Mouse (Mus musculus): ENCODE results near the gene Capn11.
"Not testable (repeated sequence)": the region's sequence is repeated elsewhere in the genome, so short reads cannot be mapped to it uniquely, and the experiment has no call there.

The Capn11 gene

DNA sequence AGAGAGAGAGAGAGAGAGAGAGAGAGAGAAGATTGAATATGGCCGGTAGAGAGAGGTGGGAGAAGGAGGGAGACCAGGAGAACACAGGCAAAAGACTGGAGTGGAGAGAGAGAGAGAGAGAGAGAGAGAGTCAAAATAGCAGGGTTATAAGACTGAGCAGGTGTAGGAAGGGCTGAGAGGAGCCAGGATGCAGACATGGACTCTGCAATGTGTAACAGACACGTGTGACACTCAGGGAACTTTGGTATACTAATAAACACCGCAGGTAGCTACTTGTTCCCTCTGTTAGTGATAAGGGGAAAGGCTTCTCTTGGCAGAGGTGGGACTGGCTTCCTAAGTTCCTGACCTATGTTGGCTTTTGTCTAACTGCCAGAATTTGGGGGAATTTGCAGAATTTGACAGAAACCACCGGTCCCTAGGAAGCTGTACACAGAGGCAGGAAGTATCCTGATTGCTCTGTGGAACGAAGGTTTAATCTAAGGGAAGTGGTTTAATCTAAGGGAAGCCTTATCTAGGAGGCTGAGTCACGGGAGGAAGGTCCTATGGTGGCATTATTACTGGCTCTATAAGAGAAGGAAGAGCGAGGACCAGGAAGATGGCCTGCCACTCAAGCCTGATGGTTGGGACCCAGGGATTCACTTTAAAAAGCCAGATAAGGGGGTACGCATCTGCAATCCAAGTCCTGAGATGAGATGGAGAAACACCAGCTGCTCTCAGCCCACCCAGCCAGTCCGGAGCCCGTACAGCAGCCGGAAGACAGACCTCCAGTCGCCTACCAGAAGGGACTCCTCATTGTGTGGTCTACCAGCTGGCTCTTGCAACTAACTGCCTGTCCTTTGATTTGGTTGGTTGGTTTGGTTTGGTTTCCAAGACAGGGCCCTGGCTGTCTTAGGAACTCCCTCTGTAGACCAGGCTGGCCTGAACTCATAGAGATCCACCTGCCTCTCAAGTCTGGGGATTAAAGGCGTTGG, 30.0 kb downstream of the Capn11 start:
- DNase-seq (ENCODE audit: inconsistent ontology term): no peak

DNA sequence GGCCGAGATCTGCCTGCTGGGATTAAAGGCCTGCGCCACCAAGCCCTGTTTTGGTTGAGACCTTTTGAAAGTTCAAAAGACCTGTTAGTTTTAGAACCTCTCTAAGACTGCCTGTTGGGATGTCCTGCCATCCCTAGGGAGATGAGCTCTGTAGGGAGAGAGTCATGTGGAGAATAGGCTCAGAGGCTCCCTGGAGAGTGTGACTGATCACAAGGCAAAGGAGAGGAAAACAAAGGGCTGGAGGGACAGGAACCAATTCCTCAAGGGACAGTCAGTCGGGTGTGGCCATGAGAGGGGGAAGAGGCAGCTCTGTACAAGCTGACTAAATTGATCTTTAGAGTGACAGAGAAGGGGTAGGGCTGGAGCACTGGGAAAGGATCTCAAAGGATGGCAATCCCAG, 31.0 kb downstream of the Capn11 start:
- no peak for DNase-seq (ENCODE audit: inconsistent ontology term)

DNA sequence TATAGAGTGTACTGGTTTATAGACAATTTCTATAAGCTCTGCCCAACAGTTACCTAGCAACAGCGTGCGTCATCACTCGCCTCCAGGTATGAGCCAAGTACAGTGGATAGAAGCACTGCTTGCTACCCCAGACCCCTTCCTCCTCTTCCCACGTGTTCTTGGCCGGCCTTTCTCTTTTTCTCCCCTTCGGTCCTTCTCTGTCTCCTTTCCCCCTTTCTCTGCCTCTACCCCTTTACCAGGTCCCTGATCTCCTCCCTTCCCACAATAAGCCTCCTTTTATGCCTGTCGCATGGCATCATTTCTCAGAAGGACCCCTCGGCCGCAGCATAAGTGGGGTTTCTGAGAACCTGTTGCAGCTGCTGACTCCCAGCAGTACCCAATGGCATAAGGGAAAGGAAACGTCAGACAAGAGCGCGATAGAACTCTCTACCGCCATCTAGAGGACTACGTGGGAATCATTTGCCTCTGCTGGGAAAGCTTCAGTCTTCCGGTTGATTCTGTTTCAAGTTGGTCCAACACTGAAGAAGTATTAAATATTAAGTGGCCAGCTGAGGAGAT, 32.5 kb downstream of the Capn11 start:
- DNase-seq (ENCODE audit: inconsistent ontology term): peak; percentile 87

DNA sequence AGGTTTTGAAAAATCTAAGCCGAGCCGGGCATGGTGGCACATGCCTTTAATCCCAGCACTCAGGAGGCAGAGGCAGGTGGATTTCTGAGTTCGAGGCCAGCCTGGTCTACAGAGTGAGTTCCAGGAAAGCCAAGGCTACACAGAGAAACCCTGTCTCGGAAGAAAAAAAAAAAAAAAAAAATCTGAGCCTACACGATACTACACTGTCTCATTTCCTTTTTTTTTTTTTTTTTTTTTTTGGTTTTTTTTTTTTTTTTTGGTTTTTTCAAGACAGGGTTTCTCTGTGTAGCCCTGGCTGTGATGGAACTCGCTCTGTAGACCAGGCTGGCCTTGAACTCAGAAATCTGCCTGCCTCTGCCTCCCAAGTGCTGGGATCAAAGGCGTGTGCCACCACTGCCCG, 35.7 kb downstream of the Capn11 start:
- not testable (repeated sequence) for DNase-seq (ENCODE audit: inconsistent ontology term)

DNA sequence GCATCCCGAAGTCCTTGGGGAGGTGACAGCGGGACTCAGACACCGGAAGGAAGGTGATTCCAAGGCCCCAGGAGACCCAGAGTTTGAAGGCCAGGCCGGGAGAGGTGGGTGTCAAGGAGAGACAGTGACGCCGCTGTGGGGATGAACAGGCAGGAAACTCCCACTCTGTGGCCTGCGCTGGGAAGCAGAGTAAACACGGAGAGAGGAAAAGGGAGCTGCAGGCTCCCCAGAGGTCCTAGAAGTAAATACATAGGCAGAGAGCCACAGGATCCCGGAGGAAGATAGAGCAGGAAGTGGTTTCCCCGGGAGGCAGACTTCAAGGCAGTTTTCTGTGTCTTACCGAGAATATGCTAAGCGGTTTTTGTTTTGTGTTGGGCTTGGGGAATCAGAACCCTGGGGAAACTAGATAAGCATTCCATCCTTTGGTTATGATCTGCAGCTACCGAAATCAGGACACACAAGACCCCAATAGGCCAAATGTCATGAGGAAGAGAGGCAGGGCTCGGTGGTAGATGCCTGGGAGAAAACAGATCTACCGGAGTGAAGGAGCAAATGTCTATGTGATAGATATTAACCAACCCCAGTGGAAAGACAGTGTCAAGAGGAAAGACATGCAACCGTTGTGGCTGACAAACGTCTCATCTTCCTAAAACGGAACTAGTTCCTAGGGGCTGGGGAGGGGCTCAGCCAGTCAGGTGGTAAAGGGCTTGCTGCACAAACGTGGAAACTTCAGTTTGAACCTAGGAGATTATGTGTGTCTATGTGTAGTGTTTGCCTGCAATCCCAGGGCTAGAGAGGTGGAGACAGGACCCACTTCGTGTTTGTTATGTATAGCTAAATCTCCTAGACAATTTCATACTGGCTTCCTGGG, 39.5 kb downstream of the Capn11 start:
- DNase-seq (ENCODE audit: inconsistent ontology term): no peak

DNA sequence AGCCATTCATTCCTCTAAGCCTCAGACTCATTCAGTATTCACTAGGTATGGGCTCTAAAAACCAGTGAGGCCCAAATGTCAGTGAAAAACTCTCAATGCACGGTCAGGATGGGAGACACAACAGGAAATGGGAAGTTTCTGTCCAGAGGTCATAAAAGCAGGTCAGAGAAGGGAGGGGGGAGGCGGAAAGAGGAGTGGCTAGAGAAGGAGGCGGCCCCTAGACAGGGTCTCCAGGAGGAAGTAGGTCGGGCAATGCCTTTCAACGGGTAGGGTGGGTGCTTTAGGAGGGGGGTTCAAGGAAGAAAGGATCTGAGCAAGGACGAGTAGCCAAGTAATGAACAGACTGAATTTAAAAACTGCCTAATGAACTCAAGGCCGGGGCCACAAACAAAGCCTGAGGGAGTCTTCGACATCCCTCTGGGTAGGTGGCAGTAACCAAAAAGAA, 40.2 kb downstream of the Capn11 start:
- DNase-seq (ENCODE audit: inconsistent ontology term): no peak

DNA sequence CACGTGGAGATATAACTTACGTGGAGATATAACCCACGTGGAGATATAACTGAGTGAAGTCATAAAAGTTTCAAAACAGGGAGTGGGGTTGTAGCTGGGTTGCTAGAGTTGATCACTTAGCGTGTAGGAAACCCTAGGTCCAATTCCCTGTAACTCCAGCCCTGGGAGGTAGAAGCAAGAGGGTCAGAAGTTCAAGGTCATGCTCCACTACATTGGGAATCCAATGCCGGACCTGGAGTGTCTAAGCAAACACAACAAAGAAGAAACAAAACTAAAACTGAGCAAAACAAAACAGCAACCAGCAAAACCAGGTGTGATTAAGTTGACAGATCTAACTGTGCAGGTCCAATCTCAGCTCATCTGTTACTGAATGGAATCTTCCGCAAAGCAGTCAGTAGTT, 41.5 kb downstream of the Capn11 start:
- DNase-seq (ENCODE audit: inconsistent ontology term): no peak

DNA sequence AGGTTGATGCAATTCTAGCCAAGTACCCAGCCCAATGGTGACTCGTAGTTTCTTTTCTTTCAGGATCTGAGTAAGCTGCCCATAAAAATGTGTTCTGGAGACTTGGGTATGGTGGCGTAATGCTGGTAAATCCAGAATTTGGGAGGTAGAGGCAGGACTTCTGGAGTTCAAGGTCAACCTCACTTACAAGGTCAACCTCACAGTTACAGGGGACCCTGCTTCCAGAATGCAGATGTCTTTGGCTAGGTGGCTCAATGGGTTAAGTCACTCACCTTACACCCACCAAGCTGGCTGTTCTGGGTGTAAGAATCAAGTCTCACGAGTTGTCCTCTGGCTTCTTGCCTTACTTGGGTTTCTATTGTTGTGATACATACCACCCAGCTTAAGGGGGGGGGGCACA, 42.4 kb downstream of the Capn11 start:
- no peak for DNase-seq (ENCODE audit: inconsistent ontology term)

DNA sequence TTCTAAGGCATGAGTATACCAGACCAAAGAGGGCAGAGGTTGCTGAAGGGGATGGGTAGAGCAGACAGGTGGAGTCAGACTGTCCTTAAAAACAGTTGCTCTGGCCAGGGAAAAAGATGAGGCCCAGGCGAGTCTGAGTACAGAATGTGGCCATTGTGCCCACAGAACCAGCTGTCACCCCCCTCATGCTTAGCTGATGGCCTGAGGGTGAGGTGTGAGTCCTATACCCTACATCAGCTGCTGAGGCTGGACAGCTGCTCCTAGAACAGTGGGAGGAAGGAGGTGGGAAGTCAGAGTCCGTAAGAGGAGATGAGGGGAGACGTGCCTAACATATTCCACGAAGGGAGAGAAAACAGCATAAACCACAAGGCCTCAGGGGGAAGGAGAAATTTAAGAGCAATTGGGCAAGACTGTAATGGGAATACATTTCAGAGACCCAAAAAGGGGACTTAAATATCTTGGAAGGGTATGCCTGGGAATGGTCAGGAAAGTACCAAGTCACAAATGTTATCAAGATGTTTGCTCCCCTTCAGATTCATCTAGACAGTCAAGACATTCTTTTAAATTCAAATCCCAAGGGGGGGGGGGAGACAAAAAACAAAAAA, 43.0 kb downstream of the Capn11 start:
- DNase-seq (ENCODE audit: inconsistent ontology term): peak; percentile 49

DNA sequence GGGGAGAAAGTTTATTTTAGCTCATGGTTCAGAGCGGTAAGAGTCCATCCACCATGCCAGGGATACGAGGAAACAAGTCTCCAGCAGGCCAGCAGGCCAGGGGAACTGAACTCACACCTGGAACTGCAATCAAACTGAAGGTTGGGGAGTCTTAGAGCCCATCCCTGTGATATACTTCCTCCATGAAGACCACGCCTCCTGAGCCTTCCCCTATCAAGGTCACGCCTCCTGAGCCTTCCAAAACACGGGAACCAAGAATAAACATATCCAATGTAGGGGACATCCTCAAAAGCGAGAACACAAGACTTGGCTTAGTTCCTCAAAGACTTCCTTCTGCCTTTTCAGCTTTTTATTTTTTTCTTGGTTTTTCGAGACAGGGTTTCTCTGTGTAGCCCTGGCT, 46.2 kb downstream of the Capn11 start:
- DNase-seq (ENCODE audit: inconsistent ontology term): no peak

DNA sequence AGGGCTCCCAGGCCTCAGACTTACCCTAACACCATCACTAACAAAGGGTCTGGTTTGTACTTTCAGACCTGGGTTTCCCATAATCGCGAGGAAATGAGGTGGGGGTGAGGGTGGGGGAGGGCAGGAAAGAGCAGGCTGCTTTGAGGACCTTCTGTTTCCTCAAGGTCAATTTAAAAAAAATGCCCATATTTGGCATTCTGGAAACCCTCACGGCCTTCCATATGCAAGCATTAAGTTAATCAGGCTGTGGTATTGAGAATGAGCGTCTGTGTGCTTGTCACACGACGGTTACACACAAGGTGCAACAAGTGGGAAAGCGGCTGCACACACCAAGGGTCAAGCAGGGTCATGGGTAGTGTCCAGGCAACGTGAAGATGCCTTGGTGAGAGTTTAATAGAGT, 47.1 kb downstream of the Capn11 start:
- DNase-seq (ENCODE audit: inconsistent ontology term): no peak

DNA sequence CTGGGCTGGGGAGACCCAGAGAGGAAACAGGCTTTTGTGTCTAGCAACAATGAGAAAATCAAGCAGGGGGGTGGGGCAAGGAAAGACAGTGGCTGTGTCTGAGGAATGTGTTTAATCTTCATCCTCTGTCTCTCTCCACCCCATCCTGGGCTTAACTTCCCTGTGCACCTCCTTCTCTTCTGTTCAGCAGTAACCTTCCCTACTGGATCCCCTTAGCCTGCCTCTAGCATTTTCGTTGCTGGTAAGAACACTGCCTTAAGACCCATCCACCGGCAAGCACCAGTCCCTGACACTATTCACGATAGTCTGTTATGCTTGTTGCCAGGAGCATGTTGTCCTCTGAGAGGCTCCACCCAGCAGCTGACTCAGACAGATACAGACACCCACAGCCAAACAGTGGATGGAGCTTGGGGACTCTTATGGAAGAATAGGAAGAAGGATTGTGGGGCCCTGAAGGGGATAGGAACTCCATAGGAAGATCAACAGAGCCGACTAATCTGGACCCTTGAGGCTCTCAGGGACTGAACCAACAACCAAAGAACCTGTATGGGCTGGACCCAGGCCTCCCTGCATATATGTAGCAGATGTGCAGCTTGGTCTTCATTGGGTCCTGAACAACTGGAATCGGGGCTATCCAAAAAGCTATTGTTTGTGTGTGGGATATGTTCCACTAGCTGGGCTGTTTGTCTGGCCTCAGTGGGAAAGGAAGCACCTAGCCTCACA, 48.8 kb downstream of the Capn11 start:
- DNase-seq (ENCODE audit: inconsistent ontology term): peak; percentile 30

DNA sequence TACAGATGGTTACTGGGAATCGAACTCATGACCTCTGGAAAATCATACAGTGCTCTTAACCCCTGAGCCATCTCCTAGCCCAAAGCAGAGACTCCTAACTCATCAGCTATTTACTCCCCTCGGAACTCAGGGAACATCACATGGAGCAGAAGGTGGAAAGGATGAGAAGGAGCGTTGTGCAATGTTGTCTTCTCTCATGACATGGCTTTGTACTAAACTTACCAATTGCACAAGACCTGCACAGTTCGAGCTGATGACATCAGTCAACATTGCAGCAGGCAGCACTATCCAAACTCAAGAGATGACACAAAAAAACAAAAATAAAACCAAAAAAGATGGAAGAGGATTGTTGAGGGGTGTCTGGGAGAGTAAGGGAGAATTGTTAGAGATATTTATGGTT, 50.7 kb downstream of the Capn11 start:
- no peak for DNase-seq (ENCODE audit: inconsistent ontology term)

DNA sequence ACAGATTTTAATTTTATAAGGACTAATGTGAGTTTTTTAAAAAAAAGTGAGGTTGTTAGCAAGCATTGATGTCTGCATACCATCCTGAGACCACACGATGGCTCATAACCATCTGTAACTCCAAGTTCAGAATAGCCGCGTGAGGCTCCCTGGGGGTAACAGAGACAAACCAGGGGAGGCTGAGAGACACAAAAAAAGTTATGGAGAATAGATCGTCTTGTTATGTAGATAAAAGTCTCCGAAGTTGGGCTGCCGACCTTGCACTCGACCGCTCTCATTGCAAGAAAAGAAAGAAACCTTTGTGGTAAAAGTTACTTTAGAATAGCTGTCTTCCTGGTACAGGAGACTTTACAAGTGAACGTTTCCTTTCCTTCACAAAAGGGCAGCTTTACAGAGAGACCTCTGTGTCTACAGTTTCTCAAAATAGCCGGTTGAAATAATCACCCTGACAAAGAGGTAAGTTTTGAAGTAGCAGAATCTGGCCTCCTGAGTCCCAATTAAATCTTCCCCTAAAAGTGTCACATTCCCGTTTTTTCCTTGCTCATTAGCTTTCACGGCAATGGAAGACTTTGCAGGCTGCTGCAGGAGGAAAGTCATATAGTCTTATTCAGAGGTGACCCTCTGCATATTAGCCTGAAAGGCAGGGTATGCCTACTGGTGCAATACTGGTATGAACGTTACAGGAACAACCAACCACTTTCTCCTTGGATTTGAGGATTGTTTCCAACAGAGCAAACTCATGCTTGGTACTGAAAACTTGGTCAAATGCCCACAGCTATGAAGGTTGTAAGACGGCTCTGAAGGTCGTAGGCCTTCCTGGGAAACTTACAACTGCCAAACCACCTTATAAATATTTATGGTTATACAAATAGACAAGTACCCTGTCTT, 51.9 kb downstream of the Capn11 start:
- no peak for DNase-seq (ENCODE audit: inconsistent ontology term)

DNA sequence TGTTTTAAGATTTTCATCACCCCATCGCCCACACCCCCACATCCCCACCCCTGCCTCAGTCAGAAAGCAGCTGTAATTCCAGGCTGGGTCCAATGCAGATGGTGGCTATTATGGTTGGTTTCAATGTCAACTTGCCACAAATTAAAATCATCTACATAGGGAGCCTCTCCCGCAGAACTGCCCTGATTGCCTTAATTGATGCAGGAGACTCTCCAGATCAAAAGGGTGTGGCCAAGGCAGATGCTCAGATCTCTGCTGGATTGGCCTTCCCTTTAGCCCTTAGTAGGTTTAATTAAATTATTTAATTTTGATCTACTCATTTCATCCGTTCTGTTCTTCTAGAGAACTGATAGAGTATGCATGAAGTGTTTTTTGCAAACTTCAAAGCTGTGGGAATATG, 56.1 kb downstream of the Capn11 start:
- no peak for DNase-seq (ENCODE audit: inconsistent ontology term)

DNA sequence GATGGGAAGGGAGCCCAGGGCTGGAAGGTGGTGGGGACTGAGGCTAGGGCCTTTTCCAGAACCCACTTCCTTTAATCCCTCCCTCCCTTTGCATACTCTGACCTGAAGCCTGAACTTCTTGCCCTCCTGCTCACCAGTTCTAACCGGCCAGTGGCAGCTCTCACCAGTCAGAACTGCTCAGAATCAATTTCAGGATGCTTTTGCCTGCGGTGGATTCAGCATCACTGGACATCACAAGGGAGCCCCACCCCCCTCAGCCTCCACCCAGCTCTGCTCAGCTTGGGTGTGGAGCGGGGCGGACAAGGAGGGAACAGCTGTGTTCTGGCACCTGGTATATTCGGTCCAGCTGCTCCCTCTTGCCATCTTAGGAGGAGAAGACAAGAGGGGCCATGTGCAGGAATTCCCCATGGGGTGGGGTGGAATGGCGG, 57.2 kb downstream of the Capn11 start, which contains the start of gene Mymx:
Mymx (minus strand) TSS at position 226 of the 428 bp plus-strand sequence.
- DNase-seq (ENCODE audit: inconsistent ontology term): no peak

DNA sequence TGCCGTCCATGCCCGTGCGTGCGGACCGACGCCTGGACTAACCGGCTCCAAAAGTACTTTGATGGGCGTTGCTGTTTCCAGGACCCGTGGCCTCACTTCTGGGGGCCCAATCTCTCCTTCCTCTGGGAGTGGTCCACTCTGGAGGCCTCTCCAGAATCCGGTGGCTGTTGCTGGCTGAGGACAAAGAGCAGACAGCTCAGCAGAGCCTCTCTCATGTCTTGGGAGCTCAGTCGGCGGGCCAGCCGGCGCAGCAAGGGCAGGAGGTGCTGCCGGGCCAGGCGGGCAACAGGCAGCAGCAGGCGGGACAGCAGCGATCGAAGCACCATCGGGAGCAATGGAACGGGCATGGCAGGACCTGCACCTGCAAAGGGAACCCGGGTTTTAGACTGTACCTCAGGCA, 57.8 kb downstream of the Capn11 start:
- no peak for DNase-seq (ENCODE audit: inconsistent ontology term)

DNA sequence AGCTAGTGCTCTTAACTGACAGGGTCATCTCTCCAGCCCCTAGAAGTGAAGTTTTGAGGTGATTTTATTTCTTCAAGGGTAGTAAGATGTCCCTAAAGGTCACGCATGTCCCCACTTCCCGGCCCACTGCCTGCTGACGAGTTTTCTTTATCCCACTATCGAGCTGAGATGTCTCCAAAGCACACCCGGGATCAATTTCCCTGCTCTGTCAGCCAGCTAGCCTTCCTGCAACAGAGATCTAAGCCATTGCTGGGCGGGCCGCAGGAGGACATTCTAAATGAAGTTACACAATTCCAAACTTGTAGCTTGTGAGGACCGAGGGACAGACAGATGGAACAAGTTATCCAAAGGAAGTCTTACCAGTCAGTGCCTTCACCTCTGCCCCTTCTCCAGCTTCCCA, 58.9 kb downstream of the Capn11 start:
- DNase-seq (ENCODE audit: inconsistent ontology term): no peak

DNA sequence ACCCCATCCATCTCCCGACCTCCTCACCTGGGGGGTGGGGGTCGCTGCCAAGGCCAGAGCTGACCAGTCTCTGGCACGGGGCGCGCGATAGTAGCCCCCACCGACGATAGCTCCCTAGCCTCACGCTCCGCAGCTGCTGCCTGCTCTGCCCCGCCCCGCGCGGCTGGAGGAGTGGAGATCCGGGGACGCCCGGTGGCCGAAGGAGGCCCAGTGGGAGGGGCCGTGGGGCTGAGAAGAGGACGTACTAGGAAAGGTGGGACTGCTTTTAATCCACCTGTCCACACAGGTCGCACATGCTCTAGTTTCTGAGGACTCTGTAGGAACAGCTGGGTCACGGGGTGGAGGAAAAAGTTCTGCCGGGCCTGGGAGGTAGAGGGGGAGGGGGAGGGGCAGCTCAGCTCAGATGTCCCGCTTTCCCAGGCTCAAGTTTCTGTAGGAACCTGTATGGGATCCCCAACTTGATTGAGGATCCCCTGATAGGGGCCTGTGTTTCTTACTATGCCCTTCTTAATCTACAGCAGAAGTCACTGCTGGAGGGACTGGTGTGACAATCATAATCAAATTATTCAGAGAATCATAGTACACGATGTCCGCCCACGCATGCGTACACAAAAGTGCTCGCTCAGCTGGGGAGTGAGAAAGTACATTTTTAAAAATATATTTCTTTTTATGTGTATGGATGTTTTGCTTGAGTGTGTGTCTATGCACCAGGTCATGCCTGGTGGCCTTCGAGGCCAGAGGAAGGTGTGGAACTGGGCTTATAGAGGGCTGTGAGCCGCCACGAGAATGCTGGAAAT, 59.5 kb downstream of the Capn11 start, which contains the start of gene Slc29a1:
Slc29a1 (minus strand) TSS at position 161 of the 797 bp plus-strand sequence.
- DNase-seq (ENCODE audit: inconsistent ontology term): peak; percentile 70
